Mouse (Mus musculus) heart, adult 2 months (tissue): ENCODE data around the gene Rtbdn. TPM values are rescaled to one million over a fixed set of nuclear protein-coding genes. Genes with fewer than 3 reads are reported as not detected.
"Not testable (repeated sequence)": the region's sequence is repeated elsewhere in the genome, so short reads cannot be mapped to it uniquely, and the experiment has no call there.

Experiments used
- DNase-seq, 2 experiments: peaks; one replicate each; pipeline ENCODE4 v3.0.0; 2021
- H3K27ac ChIP-seq: fragments of 200-600 bp; 2 replicates; pipeline ENCODE4 v1.8.1; 2022
- H3K27me3 ChIP-seq: fragments of 200-500 bp; 2 replicates; pipeline ENCODE4 v1.6.1; 2012; ENCODE audit warnings: mild to moderate bottlenecking, low read length, inconsistent platforms, mixed read lengths; ENCODE audit not compliant: control insufficient read depth, insufficient read depth
- H3K36me3 ChIP-seq: fragments of 200-500 bp; 2 replicates; pipeline ENCODE4 v1.6.1; 2012; ENCODE audit warnings: low read length, inconsistent platforms; ENCODE audit not compliant: control insufficient read depth, insufficient read depth
- H3K4me1 ChIP-seq: fragments of 200-500 bp; 2 replicates; pipeline ENCODE4 v1.6.1; 2011; ENCODE audit warnings: low read length; ENCODE audit not compliant: control insufficient read depth, insufficient read depth
- H3K4me3 ChIP-seq: fragments of 200-600 bp; 2 replicates; pipeline ENCODE4 v1.8.1; 2022
- H3K79me2 ChIP-seq: fragments of 200-500 bp; replicated peaks from 2 replicates; pipeline ENCODE4 v1.6.1; 2012; ENCODE audit warnings: mild to moderate bottlenecking, inconsistent platforms, low read length, moderate library complexity, mixed read lengths; ENCODE audit not compliant: control insufficient read depth, insufficient read depth
- H3K9ac ChIP-seq: fragments of 200-500 bp; 2 replicates; pipeline ENCODE4 v1.6.1; 2012; ENCODE audit warnings: low read depth, mild to moderate bottlenecking, control low read depth, inconsistent platforms, low read length, mixed read lengths
- CTCF ChIP-seq: fragments of 200-600 bp; IDR thresholded peaks from 2 replicates; pipeline ENCODE4 v1.8.1; 2022; ENCODE audit warnings: antibody characterized with exemption, mild to moderate bottlenecking, moderate library complexity
- EP300 ChIP-seq: fragments of 200-500 bp; IDR thresholded peaks from 2 replicates; pipeline ENCODE4 v1.6.1; 2011; ENCODE audit warnings: low read depth, low read length, control low read depth; ENCODE audit not compliant: insufficient read depth
- POLR2A ChIP-seq: fragments of 200-500 bp; IDR thresholded peaks from 2 replicates; pipeline ENCODE4 v1.6.1; 2011; ENCODE audit warnings: mild to moderate bottlenecking, low read depth, low read length, control low read depth; ENCODE audit not compliant: insufficient read depth
- WGBS: fragments of 180-500 bp; shearing (Covaris S2); methylation state at CpG from one replicate; pipeline ENCODE4 v1.1.7; 2018; 5-methylcytosine and 5-hydroxymethylcytosine counted together
- intact Hi-C: fragments of 180-260 bp; cut with DNase I; formaldehyde crosslinking; loops from one replicate; pipeline ENCODE4 v1.15.1; 2025
- polyA plus RNA-seq: library from polyadenylated mRNA; depleted of rRNA; stranded (reverse); fragments of >200 nt; gene quantifications from 2 replicates; pipeline ENCODE4 v1.2.3, GENCODE M21; 2012
- total RNA-seq, 2 experiments: library from RNA; stranded (reverse); gene quantifications; 2 replicates each; pipeline ENCODE4 v1.2.3; 2021

Rtbdn gene
- total and polyA plus RNA-seq, 3 experiments, result not detected

GRCm38 (mm10) chr8:84907037-84907436 is 39.8 kb upstream of the Rtbdn start:
- Histone ChIP-seq H3K27ac (no peak overlapping the region), H3K36me3 (no peaks in the 10 kb centered on the region), H3K79me2 (no peaks in the 10 kb centered on the region), H3K9ac (no peak overlapping the region), H3K27me3 (no peaks in the 10 kb centered on the region), H3K4me1 (peaks cover 4% of the 10 kb centered on the region), H3K4me3 (no peak overlapping the region)
- no peak for DNase-seq
- TF ChIP-seq CTCF (no peak), EP300 (no peak), POLR2A (no peak)
- intact Hi-C loops, result no loop called here
- 93% methylated on average over 9 of the region's 9 CpGs for WGBS

GRCm38 (mm10) chr8:84907493-84907892 is 39.3 kb upstream of the Rtbdn start:
- intact Hi-C loops, result no loop called here
- TF ChIP-seq EP300 (no peak), CTCF (no peak), POLR2A (no peak)
- Histone ChIP-seq H3K36me3 (no peaks in the 10 kb centered on the region), H3K4me3 (no peak overlapping the region), H3K27me3 (no peaks in the 10 kb centered on the region), H3K4me1 (peaks cover 2% of the 10 kb centered on the region), H3K79me2 (no peaks in the 10 kb centered on the region), H3K27ac (no peak overlapping the region), H3K9ac (no peak overlapping the region)
- no peak for DNase-seq
- 59% methylated on average over 8 of the region's 8 CpGs for WGBS

GRCm38 (mm10) chr8:84907979-84908378 is 38.8 kb upstream of the Rtbdn start:
- WGBS, result 18% methylated on average over 7 of the region's 7 CpGs
- Histone ChIP-seq H3K27ac (peak overlapping the region; percentile 71), H3K4me3 (peak overlapping the region; percentile 64)
- H3K4me1 ChIP-seq, intact Hi-C loops, DNase-seq, H3K36me3 ChIP-seq, H3K79me2 ChIP-seq, H3K27me3 ChIP-seq, H3K9ac ChIP-seq: not testable (repeated sequence)
- peak; percentile 42 for TF ChIP-seq CTCF

- peaks cover 3% of the 10 kb centered on the region for H3K27me3 ChIP-seq
Observed at GRCm38 (mm10) chr8:84908421-84909161, 38.2 kb upstream of the Rtbdn start, which contains the start of gene Dnase2a. Gene Dnase2a (plus strand): TSS chr8:84908560.

GRCm38 (mm10) chr8:84909162-84909767 is 37.5 kb upstream of the Rtbdn start:
- no peaks in the 10 kb centered on the region for H3K36me3 ChIP-seq
- peaks cover 3% of the 10 kb centered on the region for H3K27me3 ChIP-seq
- H3K4me3 ChIP-seq, result peak overlapping the region; percentile 64
- no peak for DNase-seq
- WGBS, result 59% methylated on average over 20 of the region's 20 CpGs
- peak overlapping the region; percentile 73; the same call in 1 of the 2 replicates for H3K27ac ChIP-seq
- intact Hi-C loops, result no loop called here
- no peaks in the 10 kb centered on the region for H3K79me2 ChIP-seq
- H3K9ac ChIP-seq, result peak overlapping the region; percentile 78
- TF ChIP-seq POLR2A (no peak), EP300 (no peak), CTCF (no peak)
- peaks cover 1% of the 10 kb centered on the region; the same call in 1 of the 2 replicates for H3K4me1 ChIP-seq

More at GRCm38 (mm10) chr8:84908421-84909161, 38.2 kb upstream of the Rtbdn start, which contains the start of gene Dnase2a:
- DNase-seq, result peak; percentile 96 to 99
- Histone ChIP-seq H3K27ac (peak within 1 kb of the TSS; percentile 73), H3K36me3 (no peaks in the 10 kb centered on the region), H3K4me3 (peak within 1 kb of the TSS; percentile 64), H3K9ac (peak within 1 kb of the TSS; percentile 78), H3K79me2 (no peaks in the 10 kb centered on the region), H3K4me1 (peaks cover 1% of the 10 kb centered on the region; the same call in 1 of the 2 replicates)
- TF ChIP-seq CTCF, result no peak
- peak; percentile 23; the same call in 1 of the 2 replicates for TF ChIP-seq EP300
- peak; percentile 68; the same call in 1 of the 2 replicates for TF ChIP-seq POLR2A
- intact Hi-C loops, result no loop called here
- WGBS, result 1% methylated on average over 45 of the region's 45 CpGs

GRCm38 (mm10) chr8:84909949-84910348 is 36.8 kb upstream of the Rtbdn start:
- peaks cover 1% of the 10 kb centered on the region; the same call in 1 of the 2 replicates for H3K4me1 ChIP-seq
- no peaks in the 10 kb centered on the region for H3K36me3 ChIP-seq
- no peak overlapping the region for H3K27ac ChIP-seq
- DNase-seq, result no peak
- peaks cover 3% of the 10 kb centered on the region for H3K27me3 ChIP-seq
- no peak overlapping the region for H3K4me3 ChIP-seq
- 87% methylated on average over 5 of the region's 5 CpGs for WGBS
- H3K79me2 ChIP-seq, result no peaks in the 10 kb centered on the region
- no peak overlapping the region for H3K9ac ChIP-seq
- TF ChIP-seq POLR2A, result no peak
- TF ChIP-seq CTCF, result no peak
- no peak for TF ChIP-seq EP300
- intact Hi-C loops, result no loop called here
